Mouse (Mus musculus) right cerebral cortex, postnatal 14 days (tissue): ENCODE results near the gene Oas1e.
"Not testable (repeated sequence)": the region's sequence is repeated elsewhere in the genome, so short reads cannot be mapped to it uniquely, and the experiment has no call there.

Source experiments
- DNase-seq: peaks from one replicate; pipeline ENCODE4 v3.0.0; 2022

Gene Oas1e

GRCm38 (mm10) chr5:120795480-120796034, at the start of gene Oas1e:
Gene Oas1e (minus strand): TSS chr5:120795530.
- DNase-seq, result not testable (repeated sequence)

DNA sequence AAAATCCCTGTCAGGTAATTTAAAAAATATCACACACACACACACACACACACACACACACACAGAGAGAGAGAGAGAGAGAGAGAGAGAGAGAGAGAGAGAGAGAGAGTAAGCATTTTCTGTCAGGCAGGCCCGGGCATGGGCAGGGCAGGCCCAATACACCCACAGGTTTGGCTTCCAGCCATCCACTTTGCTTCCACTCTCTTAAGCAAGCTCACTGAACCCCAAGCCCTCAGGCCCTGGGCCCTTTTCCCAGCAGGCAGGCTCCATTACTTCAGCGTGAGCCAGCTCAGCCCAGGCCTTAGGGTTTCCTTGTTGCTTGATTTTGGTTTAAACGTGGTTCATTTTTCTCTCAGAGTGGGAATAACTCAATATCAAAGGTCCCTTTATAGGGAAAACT, 49.4 kb upstream of the Oas1e start:
- DNase-seq, result peak; percentile 16

DNA sequence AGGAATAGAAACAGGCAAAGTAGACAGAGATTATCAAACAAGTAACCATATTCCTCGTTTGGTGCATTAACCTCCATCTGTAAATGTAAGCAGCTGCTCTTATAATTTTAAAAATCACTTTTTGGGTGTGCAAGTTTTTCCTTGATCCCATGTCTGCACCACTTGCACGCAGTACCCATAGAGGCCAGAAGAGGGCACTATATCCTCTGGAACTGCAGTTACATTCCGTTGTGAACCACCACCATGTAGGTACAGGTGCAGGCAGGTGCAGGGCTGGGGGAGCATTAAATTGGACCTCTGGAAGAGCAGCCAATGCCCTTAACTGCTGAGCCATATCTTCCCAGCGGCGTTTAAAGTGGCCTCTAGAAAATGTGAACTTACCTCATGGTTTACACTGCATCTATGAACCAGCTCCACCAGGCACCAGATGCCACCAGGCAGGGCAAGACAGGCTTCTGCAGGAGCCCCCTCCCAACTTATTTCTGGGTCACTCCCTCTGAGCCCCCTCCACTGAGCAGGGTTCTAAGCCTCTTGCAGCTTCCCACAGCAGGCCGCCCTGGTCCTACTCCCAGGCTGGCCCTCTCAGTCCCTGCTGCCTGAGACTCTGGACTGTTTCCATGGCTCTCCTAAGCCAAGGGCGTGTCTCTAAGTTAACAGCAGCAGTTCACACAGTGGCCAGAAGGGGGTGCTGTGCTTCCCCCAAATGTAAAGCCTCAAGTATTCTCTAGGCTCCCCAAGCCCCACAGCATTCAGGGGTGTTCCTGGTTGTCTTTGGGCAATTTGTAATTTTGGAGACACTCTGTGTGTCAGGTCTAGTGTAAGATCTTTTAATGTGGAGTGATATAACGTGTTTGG, 41.6 kb upstream of the Oas1e start:
- peak; percentile 64 for DNase-seq

GRCm38 (mm10) chr5:120833335-120834280, 38.3 kb upstream of the Oas1e start:
- DNase-seq, result no peak

- no peak for DNase-seq
Observed at GRCm38 (mm10) chr5:120831031-120831430, 35.7 kb upstream of the Oas1e start.

DNA sequence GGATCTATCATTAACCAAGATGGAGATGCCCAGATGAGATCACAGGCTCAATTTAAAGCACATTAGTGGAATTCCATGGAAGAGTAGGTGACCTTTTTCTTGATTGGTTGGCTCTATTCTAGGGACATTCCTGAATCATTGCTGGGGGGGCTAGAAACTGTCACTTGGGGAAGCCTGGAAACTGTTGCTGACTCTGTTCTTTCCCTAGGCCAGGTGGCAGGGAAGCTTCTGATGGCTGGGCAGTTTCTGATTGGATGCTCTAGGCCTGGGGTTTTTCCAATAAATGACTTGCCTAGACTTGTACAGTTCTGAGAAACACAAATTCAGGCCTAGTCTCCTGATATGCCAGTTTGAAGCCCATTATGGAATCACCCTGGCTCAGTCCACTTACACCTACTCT, 23.7 kb upstream of the Oas1e start:
- DNase-seq, result no peak

DNA sequence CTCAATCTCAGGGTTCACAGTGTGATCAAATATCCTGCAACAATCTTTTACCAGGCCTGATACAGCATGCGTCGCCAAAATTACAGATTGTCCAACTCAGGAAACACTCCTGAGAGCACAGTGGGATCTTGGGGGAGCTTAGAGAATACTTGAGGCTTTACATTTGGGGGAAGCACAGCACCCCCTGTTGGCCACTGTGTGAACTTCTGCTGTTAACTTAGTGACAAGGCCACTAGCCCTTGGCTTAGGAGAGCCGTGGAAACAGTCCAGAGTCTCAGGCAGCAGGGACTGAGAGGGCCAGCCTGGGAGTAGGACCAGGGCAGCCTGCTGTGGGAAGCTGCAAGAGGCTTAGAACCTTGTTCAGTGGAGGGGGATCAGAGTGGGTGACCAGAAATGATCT, 20.6 kb upstream of the Oas1e start:
- DNase-seq, result no peak

DNA sequence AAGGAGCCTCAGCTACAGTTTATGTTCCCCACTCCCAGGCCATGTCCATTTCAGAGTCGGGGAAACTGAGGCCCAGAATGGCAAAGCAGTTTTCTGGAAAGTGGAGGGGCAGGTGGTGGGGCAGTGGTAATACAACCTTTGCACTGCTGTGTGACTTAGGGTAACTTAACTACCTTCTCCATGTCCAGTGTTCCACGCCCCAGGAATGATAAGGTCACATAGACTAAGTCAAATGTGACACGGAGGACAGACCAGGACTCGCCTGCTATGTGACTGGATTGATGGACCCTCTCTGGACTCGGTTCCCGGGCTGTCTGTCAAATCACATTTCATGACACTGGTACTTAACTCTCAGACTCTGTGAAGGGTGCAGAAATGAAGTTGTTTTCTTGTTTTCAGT, 17.7 kb upstream of the Oas1e start:
- no peak for DNase-seq

- peak; percentile 67 for DNase-seq
Observed at GRCm38 (mm10) chr5:120811951-120812819, 16.9 kb upstream of the Oas1e start, which contains the start of gene Oas1c. Gene Oas1c (minus strand): TSS chr5:120812514.

DNA sequence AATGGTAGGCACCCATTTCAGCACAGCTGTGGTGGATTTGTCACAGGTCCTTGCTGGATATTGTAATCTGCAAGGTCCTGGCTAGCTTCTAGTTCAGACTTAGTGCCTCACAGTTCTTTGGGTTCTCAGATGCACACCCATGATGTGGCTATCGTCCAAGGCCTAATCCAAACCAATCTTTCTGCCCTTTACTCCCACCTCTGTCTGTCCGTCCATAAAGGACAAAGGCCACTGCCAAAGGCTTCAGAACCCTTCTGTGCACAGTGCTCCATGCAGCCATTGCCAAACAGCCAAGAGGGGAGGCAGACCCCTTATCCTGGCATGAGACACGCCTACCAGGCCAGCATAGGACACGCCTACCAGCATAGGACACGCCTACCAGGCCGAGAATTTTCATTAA, 13.8 kb upstream of the Oas1e start:
- DNase-seq, result no peak

GRCm38 (mm10) chr5:120806458-120806857, 11.1 kb upstream of the Oas1e start:
- DNase-seq, result peak; percentile 41

DNA sequence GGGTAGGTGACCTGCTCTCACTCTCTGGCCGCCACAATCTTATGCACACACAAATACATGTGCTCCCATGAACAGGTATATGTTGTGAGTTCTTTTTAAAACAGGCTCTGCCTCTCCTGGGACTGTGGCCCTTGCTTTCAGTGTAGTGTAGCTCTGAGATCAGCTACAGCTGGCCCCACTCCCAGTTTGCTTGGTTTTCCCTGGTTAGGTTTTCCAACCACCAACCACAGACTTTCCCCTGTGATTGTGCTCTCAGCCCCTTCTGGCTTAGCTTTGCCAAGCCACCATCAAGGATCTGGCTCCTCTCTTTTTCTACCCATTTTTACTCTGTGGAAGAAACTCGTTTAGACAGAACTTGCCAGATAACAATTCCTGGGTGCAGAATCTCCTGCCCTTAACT, 8.3 kb upstream of the Oas1e start:
- DNase-seq, result no peak

DNA sequence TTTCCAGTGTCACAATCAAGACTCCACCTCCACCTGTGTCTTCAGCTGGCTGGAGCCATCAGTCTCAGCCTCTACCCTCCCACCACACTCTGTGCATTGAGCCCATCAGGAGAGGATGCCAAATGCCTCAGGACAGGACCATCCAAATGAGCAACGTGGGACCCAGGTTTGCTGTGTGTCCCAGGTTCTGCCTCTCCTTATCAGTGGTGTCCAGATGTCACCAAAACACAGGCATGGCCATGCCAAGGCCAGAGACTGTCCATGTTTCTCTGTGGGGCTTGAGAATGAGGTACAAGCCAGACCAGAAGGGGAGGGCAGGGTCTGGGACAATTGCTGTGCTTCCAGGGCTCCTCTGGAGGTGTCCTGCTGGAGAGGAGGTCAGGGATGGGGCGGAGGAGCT, 3.6 kb upstream of the Oas1e start:
- not testable (repeated sequence) for DNase-seq

- DNase-seq, result not testable (repeated sequence)
Observed at GRCm38 (mm10) chr5:120798147-120798546, 2.8 kb upstream of the Oas1e start.

DNA sequence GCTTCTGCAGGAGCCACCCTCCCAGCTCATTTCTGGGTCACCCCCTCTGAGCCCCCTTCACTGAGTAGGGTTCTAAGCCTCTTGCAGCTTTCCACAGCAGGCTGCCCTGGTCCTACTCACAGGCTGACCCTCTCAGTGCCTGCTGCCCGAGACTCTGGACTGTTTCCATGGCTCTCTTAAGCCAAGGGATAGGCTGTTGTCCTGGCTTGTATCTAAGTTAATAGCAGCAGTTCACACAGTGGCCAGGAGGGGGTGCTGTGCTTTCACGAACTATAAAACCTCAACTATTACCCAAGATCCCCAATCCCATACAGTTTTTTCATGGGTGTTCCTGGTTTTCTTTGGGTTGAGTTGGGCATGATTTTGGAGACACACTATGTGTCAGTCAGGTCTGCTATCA, 2.3 kb downstream of the Oas1e start:
- DNase-seq, result peak; percentile 59

DNA sequence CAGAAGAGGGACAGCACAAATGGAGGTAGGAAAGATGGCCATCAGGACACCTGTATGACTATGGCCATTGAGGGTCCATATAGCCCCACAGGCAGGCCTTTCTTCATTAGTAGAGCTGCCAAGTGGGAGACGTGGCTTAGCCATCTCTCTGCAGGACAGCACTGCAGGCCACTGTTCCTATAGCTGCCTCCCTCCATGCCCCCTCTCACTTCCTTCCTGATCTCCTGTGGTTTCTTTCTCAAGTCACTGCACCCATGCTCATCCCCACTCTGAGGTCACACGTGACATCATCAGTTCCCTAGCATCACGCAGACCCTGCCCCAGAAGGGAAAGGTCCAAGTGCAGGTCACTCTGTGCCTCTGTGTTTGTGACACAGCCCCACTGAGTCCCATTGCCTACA, 8.3 kb downstream of the Oas1e start:
- DNase-seq, result no peak

- DNase-seq, result no peak
Observed at GRCm38 (mm10) chr5:120782446-120782845, 12.9 kb downstream of the Oas1e start.

- DNase-seq, result no peak
Observed at GRCm38 (mm10) chr5:120781646-120782045, 13.7 kb downstream of the Oas1e start.

- no peak for DNase-seq
Observed at GRCm38 (mm10) chr5:120779922-120780321, 15.4 kb downstream of the Oas1e start.

DNA sequence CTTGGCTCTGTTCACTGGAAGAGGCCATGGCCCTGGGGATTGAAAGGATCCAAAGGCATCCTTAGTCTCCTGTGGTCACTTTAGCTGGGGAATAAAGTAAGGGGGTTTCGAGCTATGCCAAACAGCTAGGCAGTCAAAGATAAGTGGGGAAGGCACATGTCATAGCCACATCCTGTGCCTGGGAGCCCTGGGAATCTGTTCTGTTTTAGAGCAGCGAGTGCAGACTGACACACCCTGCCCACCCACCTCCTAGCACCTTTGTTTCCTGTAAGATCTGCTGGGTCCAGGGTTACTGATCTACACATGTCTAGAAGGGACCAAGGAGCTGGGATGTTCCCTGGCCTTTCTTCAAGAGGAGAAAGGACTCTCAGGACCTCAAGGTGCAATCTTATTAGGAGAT, 16.4 kb downstream of the Oas1e start:
- DNase-seq, result no peak

DNA sequence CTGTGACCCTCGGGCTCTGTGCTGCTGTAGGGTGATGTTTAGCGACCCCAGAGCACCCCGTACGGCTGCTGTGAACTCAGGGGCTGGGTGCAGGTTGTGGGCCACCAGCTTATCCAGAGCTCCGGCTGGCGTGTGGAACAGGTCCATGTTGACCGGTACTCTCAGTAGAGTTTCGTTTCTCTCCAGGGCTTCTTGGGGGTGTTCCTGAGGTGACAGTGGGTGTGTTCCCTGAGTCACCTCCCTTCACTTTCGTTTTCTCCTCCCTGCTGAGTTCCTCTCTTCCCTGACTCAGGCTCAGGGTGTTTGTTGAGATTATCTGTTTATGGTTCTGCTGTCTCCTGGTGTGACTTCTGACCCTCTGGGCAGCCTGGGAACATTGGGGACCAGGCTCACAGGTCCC, 17.9 kb downstream of the Oas1e start, which contains the start of gene Oas3:
Gene Oas3 (minus strand): TSS at position 184 of the 400 bp plus-strand sequence.
- DNase-seq, result no peak

GRCm38 (mm10) chr5:120776801-120777200, 18.5 kb downstream of the Oas1e start:
- DNase-seq, result no peak
